Mouse (Mus musculus) myocyte (in vitro differentiated cells): ENCODE data around the gene Grb7.

Experiments
- CEBPB ChIP-seq: IDR thresholded peaks from 2 replicates; pipeline ENCODE4 v1.6.1; 2011; ENCODE audit warnings: mild to moderate bottlenecking, moderate library complexity; ENCODE audit not compliant: poor library complexity, insufficient read depth, severe bottlenecking
- E2F4 ChIP-seq: IDR thresholded peaks from one replicate; pipeline ENCODE4 v1.6.1; 2011; ENCODE audit warnings: mild to moderate bottlenecking, control low read depth, moderate library complexity; ENCODE audit not compliant: insufficient read depth
- MAX ChIP-seq: IDR thresholded peaks from one replicate; pipeline ENCODE4 v1.6.1; 2011; ENCODE audit warnings: low read depth, mild to moderate bottlenecking, control low read depth
- MYOD1 ChIP-seq, 3 experiments: IDR thresholded peaks; one replicate each; pipeline ENCODE4 v1.6.1; 2011; ENCODE audit warnings: control low read depth in 2 of 3, low read depth in 2 of 3, mild to moderate bottlenecking in 2 of 3, moderate library complexity in 1 of 3; ENCODE audit not compliant: insufficient read length in 2 of 3, control insufficient read depth in 1 of 3
- MYOG ChIP-seq, 3 experiments: IDR thresholded peaks; one replicate each; pipeline ENCODE4 v1.6.1; 2011; ENCODE audit warnings: control low read depth in 2 of 3, low read depth in 2 of 3, mild to moderate bottlenecking in 2 of 3; ENCODE audit not compliant: insufficient read length in 2 of 3, control insufficient read depth in 1 of 3, insufficient read depth in 1 of 3
- POLR2A ChIP-seq: IDR thresholded peaks from one replicate; pipeline ENCODE4 v1.6.1; 2011; ENCODE audit warnings: low read depth, mild to moderate bottlenecking, control low read depth, moderate library complexity; ENCODE audit not compliant: insufficient read length
- POLR2AphosphoS2 ChIP-seq: IDR thresholded peaks from one replicate; pipeline ENCODE4 v1.6.1; 2011; ENCODE audit warnings: low read depth, control low read depth; ENCODE audit not compliant: insufficient read length
- SRF ChIP-seq: IDR thresholded peaks from one replicate; pipeline ENCODE4 v1.6.1; 2011; ENCODE audit warnings: low read depth; ENCODE audit not compliant: control insufficient read depth, insufficient read length
- TCF12 ChIP-seq: IDR thresholded peaks from one replicate; pipeline ENCODE4 v1.6.1; 2011; ENCODE audit warnings: mild to moderate bottlenecking, control low read depth; ENCODE audit not compliant: poor library complexity, insufficient read depth, severe bottlenecking
- TCF3 ChIP-seq: IDR thresholded peaks from one replicate; pipeline ENCODE4 v1.6.1; 2011; ENCODE audit warnings: low read depth, control low read depth; ENCODE audit not compliant: insufficient read length
- USF1 ChIP-seq: IDR thresholded peaks from one replicate; pipeline ENCODE4 v1.6.1; 2011; ENCODE audit warnings: low read depth, mild to moderate bottlenecking, control low read depth, moderate library complexity

- no peak for TF ChIP-seq POLR2A
- TF ChIP-seq MYOD1 (IDR thresholded peaks at IDR 0.05; ENCODE audit: control insufficient read depth in 1 of 3, insufficient read length in 2 of 3, low read depth in 2 of 3): no peak
- no peak for TF ChIP-seq USF1
- no peak for TF ChIP-seq MAX
- no peak for TF ChIP-seq POLR2AphosphoS2
- no peak for TF ChIP-seq MYOG (IDR thresholded peaks at IDR 0.05; ENCODE audit: control insufficient read depth in 1 of 3, insufficient read depth in 1 of 3, insufficient read length in 2 of 3, low read depth in 2 of 3)
- TF ChIP-seq TCF12: no peak
- no peak for TF ChIP-seq E2F4
- TF ChIP-seq CEBPB: no peak
- no peak for TF ChIP-seq SRF
- no peak for TF ChIP-seq TCF3
Observed at GRCm38 (mm10) chr11:98470795-98471194, 24.6 kb downstream of the Grb7 start.
